Mouse (Mus musculus) naive thymus-derived CD4-positive, alpha-beta T cell, adult 5 months (primary cell): Measurements from ENCODE around the gene Olfr1330. TPM values are rescaled to one million over a fixed set of nuclear protein-coding genes. Genes with fewer than 3 reads are reported as not detected.

Experiments
- polyA plus RNA-seq: library from polyadenylated mRNA; unstranded; fragments of 100-300 nt; shearing (Covaris generic); gene quantifications from one replicate; pipeline ENCODE4 v1.2.1, GENCODE M21; 2017

Gene Olfr1330
- 0.06 TPM for polyA plus RNA-seq

GRCm38 (mm10) chr4:118888297-118888696, at the start of gene Olfr1330:
Olfr1330 (plus strand) TSS chr4:118888597.

GRCm38 (mm10) chr4:118864349-118864748, 24.0 kb upstream of the Olfr1330 start, which contains the start of gene Olfr1331:
Olfr1331 (plus strand) TSS chr4:118864649.

GRCm38 (mm10) chr4:118917365-118917764, 29.0 kb downstream of the Olfr1330 start, which contains the start of gene Olfr1329:
Olfr1329 (minus strand) TSS chr4:118917465.

GRCm38 (mm10) chr4:118938512-118938911, 50.1 kb downstream of the Olfr1330 start, which contains the start of gene Olfr1328:
Olfr1328 (minus strand) TSS chr4:118938612.

Other genes with a start within 250 kb of the Olfr1330 start
- gene Olfr62, start 229.6 kb upstream of the Olfr1330 start, polyA plus RNA-seq = not detected
- not detected for gene Olfr1342, start 195.8 kb upstream of the Olfr1330 start, polyA plus RNA-seq
- gene Olfr1341, start 185.1 kb upstream of the Olfr1330 start, polyA plus RNA-seq = 0.12 TPM
- not detected for gene Olfr1340, start 168.5 kb upstream of the Olfr1330 start, polyA plus RNA-seq
- not detected for gene Olfr1339, start 156.4 kb upstream of the Olfr1330 start, polyA plus RNA-seq
- gene Olfr1338, start 129.9 kb upstream of the Olfr1330 start, polyA plus RNA-seq = not detected
- not detected for gene Olfr1337, start 106.0 kb upstream of the Olfr1330 start, polyA plus RNA-seq
- gene Olfr1335, start 78.7 kb upstream of the Olfr1330 start, polyA plus RNA-seq = not detected
- gene Olfr1333, start 52.3 kb upstream of the Olfr1330 start, polyA plus RNA-seq = not detected
- not detected for gene Olfr1331, start 23.9 kb upstream of the Olfr1330 start, polyA plus RNA-seq
- not detected for gene Olfr1329, start 28.9 kb downstream of the Olfr1330 start, polyA plus RNA-seq
- not detected for gene Olfr1328, start 50.0 kb downstream of the Olfr1330 start, polyA plus RNA-seq
- gene Lao1, start 73.0 kb downstream of the Olfr1330 start, polyA plus RNA-seq = not detected
- 70.4 TPM for gene Slc2a1, start 220.1 kb downstream of the Olfr1330 start, polyA plus RNA-seq